Mouse (Mus musculus) kidney, postnatal 25 days (tissue): ENCODE results near the gene Trmt1.

Experiments used
- DNase-seq, 2 experiments: peaks; one replicate each; pipeline ENCODE4 v3.0.0; 2021; ENCODE audit warnings: mixed read lengths in 2 of 2

Trmt1 gene

GRCm38 (mm10) chr8:84733959-84734358, 47.9 kb downstream of the Trmt1 start:
- no peak for DNase-seq

- DNase-seq = no peak
Measured at GRCm38 (mm10) chr8:84734680-84735079, 48.6 kb downstream of the Trmt1 start.

- no peak for DNase-seq
Measured at GRCm38 (mm10) chr8:84735597-84735996, 49.5 kb downstream of the Trmt1 start.

- DNase-seq = no peak
Measured at GRCm38 (mm10) chr8:84736521-84736920, 50.4 kb downstream of the Trmt1 start.

GRCm38 (mm10) chr8:84737608-84738007, 51.5 kb downstream of the Trmt1 start:
- peak; percentile 89 for DNase-seq

- no peak for DNase-seq
Measured at GRCm38 (mm10) chr8:84738266-84738665, 52.2 kb downstream of the Trmt1 start.

GRCm38 (mm10) chr8:84738715-84739400, 52.8 kb downstream of the Trmt1 start:
- no peak for DNase-seq

- no peak for DNase-seq
Measured at GRCm38 (mm10) chr8:84739401-84739742, 53.3 kb downstream of the Trmt1 start.

GRCm38 (mm10) chr8:84740895-84741843, 55.1 kb downstream of the Trmt1 start:
- no peak for DNase-seq

GRCm38 (mm10) chr8:84742171-84743053, 56.3 kb downstream of the Trmt1 start:
- DNase-seq = peak in 1 of 2 experiments; percentile 59

- no peak for DNase-seq
Measured at GRCm38 (mm10) chr8:84743054-84743415, 56.9 kb downstream of the Trmt1 start.

GRCm38 (mm10) chr8:84743517-84744420, 57.7 kb downstream of the Trmt1 start:
- DNase-seq = peak; percentile 88 to 89

GRCm38 (mm10) chr8:84745032-84745925, 59.2 kb downstream of the Trmt1 start:
- peak in 1 of 2 experiments; percentile 33 for DNase-seq
